Mouse (Mus musculus) forebrain, embryonic 11.5 days (tissue): Measurements from ENCODE around the gene Tmem88b. TPM values are rescaled to one million over a fixed set of nuclear protein-coding genes. Genes with fewer than 3 reads are reported as not detected.
A peak's percentile ranks its signal among the peaks of the same experiment; 100 is the strongest.

ENCODE experiments used
- ATAC-seq: fragments of 200-750 bp; cut with Nextera tagmentation; replicated peaks from 2 replicates; pipeline ENCODE4 v1.8.0; 2017; ENCODE audit warnings: moderate TSS enrichment; ENCODE audit not compliant: low FRiP score
- DNase-seq: peaks from one replicate; pipeline ENCODE4 v3.0.0-alpha.2; 2017; ENCODE audit warnings: low spot score
- H3K27ac ChIP-seq: fragments of 300-500 bp; sonication (generic); 2 replicates; pipeline ENCODE4 v1.5.1; 2014; ENCODE audit warnings: low read depth, low read length
- H3K27me3 ChIP-seq: fragments of 300-500 bp; sonication (generic); 2 replicates; pipeline ENCODE4 v1.6.1; 2014; ENCODE audit warnings: mild to moderate bottlenecking, low read length, mixed read lengths; ENCODE audit not compliant: control insufficient read depth, insufficient read depth
- H3K36me3 ChIP-seq: fragments of 300-500 bp; sonication (generic); 2 replicates; pipeline ENCODE4 v1.6.1; 2014; ENCODE audit warnings: mild to moderate bottlenecking, low read length, moderate library complexity, mixed read lengths; ENCODE audit not compliant: control insufficient read depth, insufficient read depth
- H3K4me1 ChIP-seq: fragments of 300-500 bp; sonication (generic); replicated peaks from 2 replicates; pipeline ENCODE4 v1.6.1; 2014; ENCODE audit warnings: low read length, mixed read lengths; ENCODE audit not compliant: control insufficient read depth, insufficient read depth
- H3K4me2 ChIP-seq: fragments of 300-500 bp; sonication (generic); 2 replicates; pipeline ENCODE4 v1.6.1; 2014; ENCODE audit warnings: low read depth, mild to moderate bottlenecking, low read length, moderate library complexity, mixed read lengths; ENCODE audit not compliant: severe bottlenecking
- H3K4me3 ChIP-seq: fragments of 300-500 bp; sonication (generic); 2 replicates; pipeline ENCODE4 v1.5.1; 2014; ENCODE audit warnings: low read depth, low read length
- H3K9ac ChIP-seq: fragments of 300-500 bp; sonication (generic); 2 replicates; pipeline ENCODE4 v1.6.1; 2014; ENCODE audit warnings: low read length
- H3K9me3 ChIP-seq: fragments of 300-500 bp; sonication (generic); 2 replicates; pipeline ENCODE4 v1.6.1; 2016; ENCODE audit warnings: low read length, mixed read lengths; ENCODE audit not compliant: control insufficient read depth
- WGBS: fragments of 180-500 bp; shearing (Covaris S2); extraction: QIAGEN DNeasy Blood & Tissue Kit; methylation state at CpG from one replicate; pipeline ENCODE4 v1.1.7; 2014; 5-methylcytosine and 5-hydroxymethylcytosine counted together
- microRNA-seq: library from miRNA; unstranded; fragments of <30 nt; microRNA quantifications from one replicate; pipeline ENCODE4, GENCODE M21; 2016; ENCODE audit not compliant: insufficient number of aligned reads
- polyA plus RNA-seq: library from polyadenylated mRNA; unstranded; fragments of >200 nt; fragmentation: Nextera tagmentation; extraction: Ambion mirVana; gene quantifications from 2 replicates; pipeline ENCODE4 v1.2.1, GENCODE M21; 2014

The Tmem88b gene
- polyA plus RNA-seq, 1 experiment from 2014 or later: 0.43 TPM

GRCm38 (mm10) chr4:155734951-155735702 lies 50.5 kb downstream of the Tmem88b start:
- Histone ChIP-seq H3K9ac (peak overlapping the region; percentile 84), H3K4me3 (peak overlapping the region; percentile 68), H3K27ac (peak overlapping the region; percentile 58), H3K36me3 (no peaks in the 10 kb centered on the region; the same call in 1 of the 2 replicates), H3K27me3 (no peaks in the 10 kb centered on the region), H3K4me1 (peaks cover 6% of the 10 kb centered on the region; the same call in 1 of the 2 replicates), H3K4me2 (peak overlapping the region; percentile 90), H3K9me3 (no peaks in the 10 kb centered on the region)
- ATAC-seq: peak; percentile 78
- WGBS: under 1% methylated on average over 68 of the region's 79 CpGs
- peak; percentile 76 for DNase-seq

- Histone ChIP-seq H3K4me3 (peak within 1 kb of the TSS; percentile 68), H3K4me1 (peaks cover 6% of the 10 kb centered on the region; the same call in 1 of the 2 replicates), H3K4me2 (peak within 1 kb of the TSS; percentile 90), H3K9ac (peak within 1 kb of the TSS; percentile 84), H3K27me3 (no peaks in the 10 kb centered on the region), H3K36me3 (no peaks in the 10 kb centered on the region; the same call in 1 of the 2 replicates), H3K27ac (peak within 1 kb of the TSS; percentile 58), H3K9me3 (no peaks in the 10 kb centered on the region)
- ATAC-seq (peak; percentile 96), DNase-seq (peak; percentile 95)
- WGBS: under 1% methylated on average over 31 of the region's 35 CpGs
Observed at GRCm38 (mm10) chr4:155734350-155734941, 51.2 kb downstream of the Tmem88b start, which contains the start of gene Tmem240. Tmem240 (plus strand) TSS chr4:155734800.

DNA sequence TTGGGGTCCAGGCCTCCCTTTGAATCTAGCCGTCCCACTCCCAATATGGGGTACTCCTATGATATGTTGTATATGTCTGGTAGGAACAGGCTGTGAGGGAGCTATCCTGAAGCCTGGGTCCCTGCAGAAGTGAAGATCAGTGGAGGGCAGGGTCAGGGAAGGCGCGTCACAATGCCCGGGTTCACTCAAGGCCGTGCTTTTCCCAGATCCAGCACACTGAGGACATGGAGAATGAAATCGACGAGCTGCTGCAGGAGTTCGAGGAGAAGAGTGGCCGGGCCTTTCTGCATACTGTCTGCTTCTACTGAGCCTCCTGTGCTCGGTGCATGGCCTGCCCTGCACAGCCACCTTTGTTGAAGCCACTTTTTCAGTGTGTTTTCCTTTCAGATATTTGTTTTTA lies 52.4 kb downstream of the Tmem88b start:
- no peak overlapping the region for H3K9ac ChIP-seq
- H3K4me3 ChIP-seq: no peak overlapping the region
- 86% methylated on average over 10 of the region's 10 CpGs for WGBS
- H3K4me2 ChIP-seq: no peak overlapping the region
- H3K27me3 ChIP-seq: no peaks in the 10 kb centered on the region
- H3K9me3 ChIP-seq: no peaks in the 10 kb centered on the region
- DNase-seq (no peak), ATAC-seq (no peak)
- H3K36me3 ChIP-seq: no peaks in the 10 kb centered on the region; the same call in 1 of the 2 replicates
- H3K4me1 ChIP-seq: peaks cover 6% of the 10 kb centered on the region; the same call in 1 of the 2 replicates
- no peak overlapping the region for H3K27ac ChIP-seq

Small RNA genes within 50 kb of the gene (microRNA-seq; reads per million reads assigned to microRNA genes)
- not detected for gene Gm27743

Other genes starting within 250 kb of the Tmem88b start
- 110 and 116 TPM in 2 replicates for gene Nadk, start 223.5 kb downstream of the Tmem88b start, polyA plus RNA-seq
- 16.0 and 16.5 TPM in 2 replicates for gene Slc35e2, start 184.5 kb downstream of the Tmem88b start, polyA plus RNA-seq
- 83.8 and 84.0 TPM in 2 replicates for gene Cdk11b, start 161.0 kb downstream of the Tmem88b start, polyA plus RNA-seq
- gene Gm10563, start 140.5 kb downstream of the Tmem88b start, polyA plus RNA-seq: not detected in 2 replicates
- gene Mmp23, start 132.5 kb downstream of the Tmem88b start, polyA plus RNA-seq: 2.5 and 2.7 TPM in 2 replicates
- gene Mib2, start 116.7 kb downstream of the Tmem88b start, polyA plus RNA-seq: 21.2 and 22.3 TPM in 2 replicates
- gene Fndc10, start 91.5 kb downstream of the Tmem88b start, polyA plus RNA-seq: 2.3 and 2.9 TPM in 2 replicates
- gene Ssu72, start 81.1 kb downstream of the Tmem88b start, polyA plus RNA-seq: 138 and 144 TPM in 2 replicates
- 0.76 and 1.2 TPM in 2 replicates for gene Tmem240, start 51.1 kb downstream of the Tmem88b start, polyA plus RNA-seq
- 104 and 115 TPM in 2 replicates for gene Atad3a, start 24.8 kb downstream of the Tmem88b start, polyA plus RNA-seq
- gene Vwa1, start 11.2 kb downstream of the Tmem88b start, polyA plus RNA-seq: 10.0 and 10.6 TPM in 2 replicates
- gene Ankrd65, start 4.6 kb upstream of the Tmem88b start, polyA plus RNA-seq: not detected in 2 replicates
- 203 and 223 TPM in 2 replicates for gene Mrpl20, start 17.0 kb upstream of the Tmem88b start, polyA plus RNA-seq
- 162 and 186 TPM in 2 replicates for gene Ccnl2, start 26.6 kb upstream of the Tmem88b start, polyA plus RNA-seq
- gene Aurkaip1, start 45.4 kb upstream of the Tmem88b start, polyA plus RNA-seq: 132 and 141 TPM in 2 replicates
- 28.8 and 29.3 TPM in 2 replicates for gene Mxra8, start 53.8 kb upstream of the Tmem88b start, polyA plus RNA-seq
- gene Dvl1, start 61.5 kb upstream of the Tmem88b start, polyA plus RNA-seq: 17.9 and 18.0 TPM in 2 replicates
- 0.45 and 0.60 TPM in 2 replicates for gene Tas1r3, start 77.5 kb upstream of the Tmem88b start, polyA plus RNA-seq
- 22.3 and 27.0 TPM in 2 replicates for gene Cptp, start 83.6 kb upstream of the Tmem88b start, polyA plus RNA-seq
- gene Ints11, start 83.7 kb upstream of the Tmem88b start, polyA plus RNA-seq: 108 and 117 TPM in 2 replicates
- gene Pusl1, start 105.9 kb upstream of the Tmem88b start, polyA plus RNA-seq: 53.4 and 53.7 TPM in 2 replicates
- 34.6 and 34.8 TPM in 2 replicates for gene Acap3, start 105.9 kb upstream of the Tmem88b start, polyA plus RNA-seq
- 159 and 165 TPM in 2 replicates for gene Ube2j2, start 158.0 kb upstream of the Tmem88b start, polyA plus RNA-seq
- 17.6 and 21.1 TPM in 2 replicates for gene C1qtnf12, start 176.4 kb upstream of the Tmem88b start, polyA plus RNA-seq
- 16.3 and 20.4 TPM in 2 replicates for gene B3galt6, start 206.8 kb upstream of the Tmem88b start, polyA plus RNA-seq
- 117 and 121 TPM in 2 replicates for gene Sdf4, start 207.0 kb upstream of the Tmem88b start, polyA plus RNA-seq
- gene Tnfrsf4, start 228.0 kb upstream of the Tmem88b start, polyA plus RNA-seq: 0.53 and 0.75 TPM in 2 replicates
- 1.1 and 1.9 TPM in 2 replicates for gene Tnfrsf18, start 240.3 kb upstream of the Tmem88b start, polyA plus RNA-seq